Mouse (Mus musculus): ENCODE data around the gene Arnt2.

- no peak for TF ChIP-seq CTCF (IDR thresholded peaks at IDR 0.05; ENCODE audit: low read depth)
- no peak for TF ChIP-seq EP300 (IDR thresholded peaks at IDR 0.05; ENCODE audit: low read depth)
Observed at GRCm38 (mm10) chr7:84377330-84377729, 32.6 kb downstream of the Arnt2 start.

All from liver, postnatal 0 days (tissue).